Mouse (Mus musculus): Measurements from ENCODE around the gene Dffb. TPM values are rescaled to one million over a fixed set of nuclear protein-coding genes. Genes with fewer than 3 reads are reported as not detected.
"Not testable (repeated sequence)": the region's sequence is repeated elsewhere in the genome, so short reads cannot be mapped to it uniquely, and the experiment has no call there.

Dffb gene
- polyA plus RNA-seq, 1 experiment, result 14.1 TPM

- no peak for DNase-seq (ENCODE audit: low spot score)
These were observed 8.3 kb downstream of the Dffb start for GRCm38 (mm10) chr4:153966651-153967050.

- DNase-seq (ENCODE audit: low spot score), result no peak
These were observed 12.3 kb downstream of the Dffb start for GRCm38 (mm10) chr4:153962631-153963030.

GRCm38 (mm10) chr4:153957444-153958250 lies 17.3 kb downstream of the Dffb start:
- no peak for DNase-seq (ENCODE audit: low spot score)

- peak; percentile 95 for DNase-seq (ENCODE audit: low spot score)
These were observed 18.1 kb downstream of the Dffb start, which contains the start of gene A430005L14Rik for GRCm38 (mm10) chr4:153956569-153957405. A430005L14Rik (plus strand) TSS chr4:153957237.

GRCm38 (mm10) chr4:153955651-153956050 lies 19.3 kb downstream of the Dffb start:
- DNase-seq (ENCODE audit: low spot score), result no peak

GRCm38 (mm10) chr4:153951692-153952091 lies 23.2 kb downstream of the Dffb start:
- DNase-seq (ENCODE audit: low spot score), result no peak

- DNase-seq (ENCODE audit: low spot score), result no peak
These were observed 23.8 kb downstream of the Dffb start for GRCm38 (mm10) chr4:153951150-153951549.

GRCm38 (mm10) chr4:153950372-153950771 lies 24.6 kb downstream of the Dffb start:
- no peak for DNase-seq (ENCODE audit: low spot score)

- DNase-seq (ENCODE audit: low spot score), result no peak
These were observed 29.2 kb downstream of the Dffb start for GRCm38 (mm10) chr4:153945741-153946140.

GRCm38 (mm10) chr4:153944261-153944660 lies 30.7 kb downstream of the Dffb start:
- no peak for DNase-seq (ENCODE audit: low spot score)

GRCm38 (mm10) chr4:153943243-153943642 lies 31.7 kb downstream of the Dffb start:
- no peak for DNase-seq (ENCODE audit: low spot score)

GRCm38 (mm10) chr4:153929921-153930320 lies 45.0 kb downstream of the Dffb start:
- no peak for DNase-seq (ENCODE audit: low spot score)

- no peak for DNase-seq (ENCODE audit: low spot score)
These were observed 45.5 kb downstream of the Dffb start for GRCm38 (mm10) chr4:153929425-153929824.

GRCm38 (mm10) chr4:153928772-153929299 lies 46.1 kb downstream of the Dffb start:
- no peak for DNase-seq (ENCODE audit: low spot score)

- DNase-seq (ENCODE audit: low spot score), result not testable (repeated sequence)
These were observed 52.8 kb downstream of the Dffb start for GRCm38 (mm10) chr4:153922090-153922489.

- DNase-seq (ENCODE audit: low spot score), result no peak
These were observed 54.3 kb downstream of the Dffb start for GRCm38 (mm10) chr4:153920517-153921233.

- DNase-seq (ENCODE audit: low spot score), result no peak
These were observed 57.0 kb downstream of the Dffb start for GRCm38 (mm10) chr4:153917773-153918500.

Data from urinary bladder, adult 2 months (tissue).